Comparison of ENCODE assay signal across 22 mouse cellular contexts in the genomic region with DNA sequence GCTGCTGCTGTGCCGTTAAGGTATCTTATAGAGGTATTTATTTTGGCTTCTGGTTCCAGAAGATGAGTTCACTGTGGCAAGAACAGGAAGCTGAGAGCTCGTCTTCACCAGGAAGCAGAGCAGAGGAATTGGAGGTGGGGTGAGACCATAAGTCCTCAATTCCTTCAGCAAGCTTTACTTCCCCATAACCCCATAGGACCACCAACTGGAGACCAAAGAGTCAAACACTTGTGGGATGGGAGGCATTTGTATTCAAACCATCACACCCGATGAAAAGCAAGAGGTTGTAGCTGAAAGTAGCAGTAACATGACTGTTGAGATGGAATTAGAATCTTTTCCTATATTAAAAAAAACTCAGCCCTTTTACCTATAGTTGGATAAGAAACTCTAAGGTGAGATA.
"Had no signal": no experiment of that assay in that cellular context is flagged by ENCODE, and none has a peak within 500 bp of the region (broad histone marks: within the 10 kb centered on the region; RNA-seq: fewer than 3 reads in every experiment).

No protein-coding gene starts in this region.

- H3K9me3 ChIP-seq: liver, embryonic 15.5 days; lung, embryonic 15.5 days; midbrain, embryonic 12.5 days; neural tube, embryonic 13.5 days; neural tube, embryonic 15.5 days had no signal

- H3K4me3 ChIP-seq: liver, embryonic 15.5 days; lung, embryonic 15.5 days; megakaryocyte, embryonic 14.5 days; midbrain, embryonic 12.5 days; neural tube, embryonic 13.5 days; neural tube, embryonic 15.5 days had no signal

- DNase-seq: liver, postnatal 0 days; lung, adult 2 months; lung, postnatal 14 days; lung, postnatal 36 days; midbrain, embryonic 14.5 days; retina, postnatal 1 day; right cerebral cortex, adult 18-20 months; right cerebral cortex, postnatal 25 days; right cerebral cortex, postnatal 4 days; spleen, adult 18-20 months; thymus, adult 18-20 months; thymus, postnatal 14 days; thymus, postnatal 36 days had no signal

- H3K27ac ChIP-seq: liver, embryonic 15.5 days; lung, embryonic 15.5 days; macrophage; midbrain, embryonic 12.5 days; neural tube, embryonic 13.5 days; neural tube, embryonic 15.5 days had no signal

- H3K27me3 ChIP-seq: liver, embryonic 15.5 days; lung, embryonic 15.5 days; megakaryocyte, embryonic 14.5 days; midbrain, embryonic 12.5 days; neural tube, embryonic 13.5 days; neural tube, embryonic 15.5 days had no signal

- H3K4me2 ChIP-seq: liver, embryonic 15.5 days; lung, embryonic 15.5 days; midbrain, embryonic 12.5 days; neural tube, embryonic 13.5 days; neural tube, embryonic 15.5 days had no signal

- H3K9ac ChIP-seq: liver, embryonic 15.5 days; liver, postnatal 0 days; lung, embryonic 15.5 days; midbrain, embryonic 12.5 days; neural tube, embryonic 13.5 days; neural tube, embryonic 15.5 days had no signal

- H3K36me3 ChIP-seq: liver, embryonic 15.5 days; lung, embryonic 15.5 days; midbrain, embryonic 12.5 days; neural tube, embryonic 13.5 days; neural tube, embryonic 15.5 days had no signal

- ATAC-seq: liver, postnatal 0 days; lung, postnatal 0 days; midbrain, embryonic 16.5 days had no signal

- H3K4me1 ChIP-seq: liver, embryonic 15.5 days had no signal
